Mouse (Mus musculus): ENCODE results near the gene Thsd7b. TPM values are rescaled to one million over a fixed set of nuclear protein-coding genes. Genes with fewer than 3 reads are reported as not detected.

The Thsd7b gene
- polyA plus RNA-seq, 1 experiment, result 0.20 TPM

GRCm38 (mm10) chr1:129543169-129543568 is 270.1 kb downstream of the Thsd7b start:
- Histone ChIP-seq H3K36me3 (ENCODE audit: control insufficient read depth, insufficient read depth, low read length) (no peaks in the 10 kb centered on the region), H3K4me1 (ENCODE audit: control insufficient read depth, insufficient read depth, insufficient read length, low read length) (no peaks in the 10 kb centered on the region), H3K27ac (ENCODE audit: insufficient read depth, low read depth, low read length) (no peak overlapping the region), H3K4me3 (ENCODE audit: low read depth, low read length) (no peak overlapping the region), H3K27me3 (ENCODE audit: control insufficient read depth, insufficient read depth, low read length) (no peaks in the 10 kb centered on the region)
- no peak for TF ChIP-seq POLR2A (IDR thresholded peaks at IDR 0.05; ENCODE audit: low read depth, low read length)
- no peak for TF ChIP-seq CTCF (IDR thresholded peaks at IDR 0.05; ENCODE audit: extremely low read depth, insufficient read length, insufficient replicate concordance, low read depth, low read length)
- 80% methylated on average over 3 of the region's 3 CpGs for WGBS

GRCm38 (mm10) chr1:129558054-129558453 is 285.0 kb downstream of the Thsd7b start:
- no peaks in the 10 kb centered on the region for H3K27me3 ChIP-seq (ENCODE audit: control insufficient read depth, insufficient read depth, low read length)
- no peak overlapping the region for H3K27ac ChIP-seq (ENCODE audit: insufficient read depth, low read depth, low read length)
- no peaks in the 10 kb centered on the region for H3K36me3 ChIP-seq (ENCODE audit: control insufficient read depth, insufficient read depth, low read length)
- no peak for TF ChIP-seq CTCF (IDR thresholded peaks at IDR 0.05; ENCODE audit: extremely low read depth, insufficient read length, insufficient replicate concordance, low read depth, low read length)
- no peak for TF ChIP-seq POLR2A (IDR thresholded peaks at IDR 0.05; ENCODE audit: low read depth, low read length)
- H3K4me1 ChIP-seq (ENCODE audit: control insufficient read depth, insufficient read depth, insufficient read length, low read length), result no peaks in the 10 kb centered on the region
- no peak overlapping the region for H3K4me3 ChIP-seq (ENCODE audit: low read depth, low read length)
- WGBS, result 93% methylated on average over 4 of the region's 4 CpGs

GRCm38 (mm10) chr1:129559137-129559536 is 286.0 kb downstream of the Thsd7b start:
- TF ChIP-seq POLR2A (IDR thresholded peaks at IDR 0.05; ENCODE audit: low read depth, low read length), result no peak
- H3K4me3 ChIP-seq (ENCODE audit: low read depth, low read length), result no peak overlapping the region
- 88% methylated on average over 4 of the region's 4 CpGs for WGBS
- no peaks in the 10 kb centered on the region for H3K27me3 ChIP-seq (ENCODE audit: control insufficient read depth, insufficient read depth, low read length)
- H3K36me3 ChIP-seq (ENCODE audit: control insufficient read depth, insufficient read depth, low read length), result no peaks in the 10 kb centered on the region
- H3K27ac ChIP-seq (ENCODE audit: insufficient read depth, low read depth, low read length), result no peak overlapping the region
- H3K4me1 ChIP-seq (ENCODE audit: control insufficient read depth, insufficient read depth, insufficient read length, low read length), result no peaks in the 10 kb centered on the region

GRCm38 (mm10) chr1:129559812-129560211 is 286.7 kb downstream of the Thsd7b start:
- H3K27me3 ChIP-seq (ENCODE audit: control insufficient read depth, insufficient read depth, low read length), result no peaks in the 10 kb centered on the region
- no peak overlapping the region for H3K27ac ChIP-seq (ENCODE audit: insufficient read depth, low read depth, low read length)
- 52% methylated on average over 3 of the region's 3 CpGs for WGBS
- H3K4me1 ChIP-seq (ENCODE audit: control insufficient read depth, insufficient read depth, insufficient read length, low read length), result no peaks in the 10 kb centered on the region
- TF ChIP-seq CTCF (IDR thresholded peaks at IDR 0.05; ENCODE audit: extremely low read depth, insufficient read length, insufficient replicate concordance, low read depth, low read length) (no peak), POLR2A (IDR thresholded peaks at IDR 0.05; ENCODE audit: low read depth, low read length) (no peak)
- H3K4me3 ChIP-seq (ENCODE audit: low read depth, low read length), result no peak overlapping the region
- no peaks in the 10 kb centered on the region for H3K36me3 ChIP-seq (ENCODE audit: control insufficient read depth, insufficient read depth, low read length)

GRCm38 (mm10) chr1:129562707-129563106 is 289.6 kb downstream of the Thsd7b start:
- no peak overlapping the region for H3K4me3 ChIP-seq (ENCODE audit: low read depth, low read length)
- TF ChIP-seq POLR2A (IDR thresholded peaks at IDR 0.05; ENCODE audit: low read depth, low read length) (no peak), CTCF (IDR thresholded peaks at IDR 0.05; ENCODE audit: extremely low read depth, insufficient read length, insufficient replicate concordance, low read depth, low read length) (no peak)
- 63% methylated on average over 1 of the region's 1 CpGs for WGBS
- no peaks in the 10 kb centered on the region for H3K27me3 ChIP-seq (ENCODE audit: control insufficient read depth, insufficient read depth, low read length)
- no peak overlapping the region for H3K27ac ChIP-seq (ENCODE audit: insufficient read depth, low read depth, low read length)
- H3K36me3 ChIP-seq (ENCODE audit: control insufficient read depth, insufficient read depth, low read length), result no peaks in the 10 kb centered on the region
- H3K4me1 ChIP-seq (ENCODE audit: control insufficient read depth, insufficient read depth, insufficient read length, low read length), result no peaks in the 10 kb centered on the region

- Histone ChIP-seq H3K27me3 (ENCODE audit: control insufficient read depth, insufficient read depth, low read length) (no peaks in the 10 kb centered on the region), H3K4me3 (ENCODE audit: low read depth, low read length) (no peak overlapping the region), H3K27ac (ENCODE audit: insufficient read depth, low read depth, low read length) (no peak overlapping the region), H3K4me1 (ENCODE audit: control insufficient read depth, insufficient read depth, insufficient read length, low read length) (no peaks in the 10 kb centered on the region), H3K36me3 (ENCODE audit: control insufficient read depth, insufficient read depth, low read length) (no peaks in the 10 kb centered on the region)
- no peak for TF ChIP-seq CTCF (IDR thresholded peaks at IDR 0.05; ENCODE audit: extremely low read depth, insufficient read length, insufficient replicate concordance, low read depth, low read length)
- 73% methylated on average over 3 of the region's 3 CpGs for WGBS
Observed at GRCm38 (mm10) chr1:129570522-129570921, 297.4 kb downstream of the Thsd7b start.

- Histone ChIP-seq H3K36me3 (ENCODE audit: control insufficient read depth, insufficient read depth, low read length) (no peaks in the 10 kb centered on the region), H3K4me1 (ENCODE audit: control insufficient read depth, insufficient read depth, insufficient read length, low read length) (no peaks in the 10 kb centered on the region), H3K27ac (ENCODE audit: insufficient read depth, low read depth, low read length) (no peak overlapping the region), H3K4me3 (ENCODE audit: low read depth, low read length) (no peak overlapping the region), H3K27me3 (ENCODE audit: control insufficient read depth, insufficient read depth, low read length) (no peaks in the 10 kb centered on the region)
- WGBS, result 73% methylated on average over 4 of the region's 4 CpGs
- TF ChIP-seq CTCF (IDR thresholded peaks at IDR 0.05; ENCODE audit: extremely low read depth, insufficient read length, insufficient replicate concordance, low read depth, low read length) (no peak), POLR2A (IDR thresholded peaks at IDR 0.05; ENCODE audit: low read depth, low read length) (no peak)
Observed at GRCm38 (mm10) chr1:129579955-129580354, 306.9 kb downstream of the Thsd7b start.

GRCm38 (mm10) chr1:129586635-129587034 is 313.5 kb downstream of the Thsd7b start:
- Histone ChIP-seq H3K4me1 (ENCODE audit: control insufficient read depth, insufficient read depth, insufficient read length, low read length) (no peaks in the 10 kb centered on the region), H3K27me3 (ENCODE audit: control insufficient read depth, insufficient read depth, low read length) (no peaks in the 10 kb centered on the region), H3K4me3 (ENCODE audit: low read depth, low read length) (no peak overlapping the region), H3K27ac (ENCODE audit: insufficient read depth, low read depth, low read length) (no peak overlapping the region), H3K36me3 (ENCODE audit: control insufficient read depth, insufficient read depth, low read length) (no peaks in the 10 kb centered on the region)
- TF ChIP-seq CTCF (IDR thresholded peaks at IDR 0.05; ENCODE audit: extremely low read depth, insufficient read length, insufficient replicate concordance, low read depth, low read length) (no peak), POLR2A (IDR thresholded peaks at IDR 0.05; ENCODE audit: low read depth, low read length) (no peak)
- WGBS, result 36% methylated on average over 6 of the region's 6 CpGs

All from small intestine, adult 2 months (tissue).